Mouse (Mus musculus): Measurements from ENCODE around the gene Gm42417.

- TF ChIP-seq POLR2A (IDR thresholded peaks at IDR 0.05; ENCODE audit: control insufficient read depth, extremely low read depth, insufficient read depth, low read length, poor library complexity) (no peak), CTCF (IDR thresholded peaks at IDR 0.05; ENCODE audit: borderline replicate concordance, control insufficient read depth, extremely low read depth, insufficient read depth, low read length, poor library complexity) (no peak)
These were observed 12.3 kb downstream of the Gm42417 start for GRCm38 (mm10) chr1:36526903-36527302.
